Mouse (Mus musculus): ENCODE measurements around the gene Antxr2. TPM values are rescaled to one million over a fixed set of nuclear protein-coding genes. Genes with fewer than 3 reads are reported as not detected.

The Antxr2 gene
- 25.4 TPM for polyA plus RNA-seq (2017; shearing (Covaris generic))

GRCm38 (mm10) chr5:98030902-98031641, at the start of gene Antxr2:
Gene Antxr2 (minus strand): TSS chr5:98031043.

Other genes starting within 250 kb of the Antxr2 start
- gene Prdm8, start 136.2 kb upstream of the Antxr2 start, polyA plus RNA-seq (2017; shearing (Covaris generic)) = not detected
- gene Fgf5, start 223.1 kb upstream of the Antxr2 start, polyA plus RNA-seq (2017; shearing (Covaris generic)) = not detected

All from naive thymus-derived CD4-positive, alpha-beta T cell, adult 5 months (primary cell).